Mouse (Mus musculus) embryonic facial prominence, embryonic 10.5 days (tissue): ENCODE measurements around the gene Ap2a2. TPM values are rescaled to one million over a fixed set of nuclear protein-coding genes. Genes with fewer than 3 reads are reported as not detected.
"Not testable (repeated sequence)": the region's sequence is repeated elsewhere in the genome, so short reads cannot be mapped to it uniquely, and the experiment has no call there.

Experiments used
- DNase-seq: peaks from one replicate; pipeline ENCODE4 v3.0.0-alpha.2; 2017; ENCODE audit warnings: low spot score
- H3K27ac ChIP-seq: fragments of 300-500 bp; sonication (generic); replicated peaks from 2 replicates; pipeline ENCODE4 v1.5.1; 2016; ENCODE audit warnings: mild to moderate bottlenecking
- H3K27me3 ChIP-seq: fragments of 300-500 bp; sonication (generic); replicated peaks from 2 replicates; pipeline ENCODE4 v1.6.1; 2016; ENCODE audit warnings: low read depth, mild to moderate bottlenecking; ENCODE audit not compliant: poor library complexity, severe bottlenecking
- H3K36me3 ChIP-seq: fragments of 300-500 bp; sonication (generic); replicated peaks from 2 replicates; pipeline ENCODE4 v1.6.1; 2016; ENCODE audit warnings: mild to moderate bottlenecking, moderate library complexity
- H3K4me1 ChIP-seq: fragments of 300-500 bp; sonication (generic); 2 replicates; pipeline ENCODE4 v1.6.1; 2016
- H3K4me3 ChIP-seq: fragments of 300-500 bp; sonication (generic); 2 replicates; pipeline ENCODE4 v1.5.1; 2016; ENCODE audit warnings: mild to moderate bottlenecking, moderate library complexity
- H3K9me3 ChIP-seq: fragments of 300-500 bp; sonication (generic); 2 replicates; pipeline ENCODE4 v1.6.1; 2016; ENCODE audit warnings: mild to moderate bottlenecking
- WGBS: fragments of 180-500 bp; shearing (Covaris S2); methylation state at CpG from one replicate; pipeline ENCODE4 v1.1.7; 2016; 5-methylcytosine and 5-hydroxymethylcytosine counted together
- polyA plus RNA-seq: library from polyadenylated mRNA; unstranded; fragments of >200 nt; fragmentation: Nextera tagmentation; extraction: Ambion mirVana; gene quantifications from 2 replicates; pipeline ENCODE4 v1.2.1, GENCODE M21; 2016

Gene Ap2a2
- polyA plus RNA-seq, 1 experiment from 2014 or later, result 99.2 TPM

DNA sequence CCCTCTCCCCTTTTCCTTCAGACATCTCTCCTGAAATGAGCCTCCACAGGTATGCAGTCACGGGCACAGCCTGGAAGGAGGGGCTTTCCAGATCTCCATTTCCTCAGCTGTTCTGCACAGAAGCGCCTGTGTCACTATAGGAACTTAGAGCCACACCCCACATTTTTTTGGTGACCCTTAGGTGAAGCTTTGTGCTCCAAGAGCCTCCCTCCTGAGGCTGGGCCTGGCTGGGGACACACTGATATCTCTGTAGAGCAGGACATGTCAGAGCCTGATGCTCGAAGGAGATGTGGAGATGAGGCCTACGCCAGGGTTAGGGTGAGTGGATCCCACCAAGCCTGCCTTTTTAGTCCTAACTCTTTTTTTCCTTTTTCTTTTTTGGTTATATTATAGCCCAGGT, 23.3 kb downstream of the Ap2a2 start:
- 81% methylated on average over 4 of the region's 4 CpGs for WGBS
- no peak overlapping the region for H3K27ac ChIP-seq
- no peak overlapping the region for H3K4me3 ChIP-seq

DNA sequence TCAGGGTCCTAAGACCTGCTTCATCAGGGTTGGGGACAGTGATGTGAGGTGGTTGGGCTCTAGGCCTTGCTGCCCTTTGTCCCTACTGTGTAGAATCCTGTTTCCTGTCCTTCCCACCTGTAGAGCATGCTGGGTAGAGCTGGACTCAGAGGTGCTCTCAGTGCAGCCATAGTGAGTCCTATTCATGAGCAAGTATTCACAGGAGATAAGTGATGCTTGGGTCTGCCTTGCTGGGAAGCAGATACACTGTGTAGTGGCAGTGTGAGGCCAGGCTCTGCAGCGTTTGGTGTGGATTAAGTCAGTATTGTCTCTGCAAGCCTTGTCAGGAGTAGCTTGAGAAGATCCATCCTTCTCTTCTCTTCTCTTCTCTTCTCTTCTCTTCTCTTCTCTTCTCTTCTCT, 23.9 kb downstream of the Ap2a2 start:
- Histone ChIP-seq H3K4me3 (no peak overlapping the region), H3K36me3 (peaks cover 42% of the 10 kb centered on the region), H3K27me3 (no peaks in the 10 kb centered on the region), H3K4me1 (no peaks in the 10 kb centered on the region), H3K9me3 (no peaks in the 10 kb centered on the region), H3K27ac (peak overlapping the region; percentile 35)
- 81% methylated on average over 1 of the region's 1 CpGs for WGBS
- no peak for DNase-seq

More for the DNA sequence above, 23.3 kb downstream of the Ap2a2 start:
- H3K27me3 ChIP-seq, result no peaks in the 10 kb centered on the region
- H3K9me3 ChIP-seq, result no peaks in the 10 kb centered on the region
- H3K36me3 ChIP-seq, result peaks cover 40% of the 10 kb centered on the region
- DNase-seq, result peak; percentile 13
- H3K4me1 ChIP-seq, result no peaks in the 10 kb centered on the region

DNA sequence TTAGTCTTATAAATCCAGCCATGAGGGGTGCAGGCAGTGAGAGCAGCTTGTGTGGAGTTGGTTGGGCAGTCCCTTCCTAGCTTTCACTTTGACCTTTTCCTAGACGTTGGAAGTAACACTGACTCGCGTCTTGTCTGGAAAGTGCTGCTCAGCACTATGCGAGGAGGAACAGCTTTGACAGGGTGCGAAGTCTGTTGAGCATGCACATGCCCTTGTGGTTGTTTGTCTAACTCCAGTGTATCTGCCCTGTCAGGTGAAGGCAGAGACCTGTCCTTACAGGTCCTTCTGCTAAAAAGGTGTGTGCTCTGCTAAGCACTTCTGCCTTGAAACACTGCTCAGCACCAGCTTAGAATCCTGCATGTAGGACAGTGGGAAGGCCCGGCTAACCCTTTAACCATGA, 26.9 kb downstream of the Ap2a2 start:
- H3K36me3 ChIP-seq, result peaks cover 62% of the 10 kb centered on the region
- no peaks in the 10 kb centered on the region for H3K9me3 ChIP-seq
- H3K4me3 ChIP-seq, result no peak overlapping the region
- no peak for DNase-seq
- H3K27me3 ChIP-seq, result no peaks in the 10 kb centered on the region
- H3K4me1 ChIP-seq, result no peaks in the 10 kb centered on the region
- no peak overlapping the region for H3K27ac ChIP-seq
- 94% methylated on average over 6 of the region's 6 CpGs for WGBS

DNA sequence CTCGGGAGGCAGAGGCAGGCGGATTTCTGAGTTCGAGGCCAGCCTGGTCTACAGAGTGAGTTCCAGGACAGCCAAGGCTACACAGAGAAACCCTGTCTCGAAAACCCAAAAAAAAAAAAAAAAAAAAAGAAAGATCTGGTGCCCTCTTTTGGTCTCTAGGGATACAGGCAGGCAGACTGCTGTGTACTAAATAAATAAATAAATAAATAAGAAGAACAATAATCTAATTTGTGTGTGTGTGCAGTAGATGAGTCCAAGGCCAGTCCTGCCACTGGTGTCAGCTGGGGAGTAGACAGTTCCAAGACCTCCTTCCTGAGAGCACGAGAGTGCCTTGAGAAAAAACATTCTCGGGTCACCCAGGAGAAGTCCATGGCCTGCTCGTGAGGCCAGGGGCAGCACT, 28.3 kb downstream of the Ap2a2 start:
- H3K36me3 ChIP-seq, result peaks cover 71% of the 10 kb centered on the region
- not testable (repeated sequence) for H3K27me3 ChIP-seq, H3K4me1 ChIP-seq, H3K27ac ChIP-seq, H3K9me3 ChIP-seq, DNase-seq, H3K4me3 ChIP-seq
- WGBS, result 86% methylated on average over 7 of the region's 7 CpGs

DNA sequence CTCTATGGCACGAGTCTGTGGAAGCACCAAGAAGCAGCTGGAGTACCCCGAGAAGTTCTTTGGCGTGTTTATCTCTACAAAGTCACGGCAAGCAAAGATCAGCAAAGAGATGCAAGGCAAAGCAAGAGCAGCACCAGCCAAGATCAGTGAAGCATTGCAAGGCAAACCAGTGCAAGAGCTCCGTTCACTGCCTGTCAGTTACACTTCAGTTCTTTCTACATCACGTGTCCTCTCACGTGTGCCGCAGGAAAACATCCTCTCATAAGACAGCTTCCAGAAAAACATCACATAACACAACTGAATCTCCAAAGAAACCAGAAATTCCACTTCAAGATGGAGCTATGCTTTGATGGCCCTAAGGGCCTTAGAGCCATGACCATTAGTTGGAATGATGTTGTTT, 29.0 kb downstream of the Ap2a2 start:
- Histone ChIP-seq H3K9me3 (no peaks in the 10 kb centered on the region), H3K27me3 (no peaks in the 10 kb centered on the region), H3K36me3 (peaks cover 66% of the 10 kb centered on the region), H3K4me1 (no peaks in the 10 kb centered on the region), H3K27ac (no peak overlapping the region), H3K4me3 (no peak overlapping the region)
- no peak for DNase-seq
- WGBS, result 95% methylated on average over 8 of the region's 8 CpGs

DNA sequence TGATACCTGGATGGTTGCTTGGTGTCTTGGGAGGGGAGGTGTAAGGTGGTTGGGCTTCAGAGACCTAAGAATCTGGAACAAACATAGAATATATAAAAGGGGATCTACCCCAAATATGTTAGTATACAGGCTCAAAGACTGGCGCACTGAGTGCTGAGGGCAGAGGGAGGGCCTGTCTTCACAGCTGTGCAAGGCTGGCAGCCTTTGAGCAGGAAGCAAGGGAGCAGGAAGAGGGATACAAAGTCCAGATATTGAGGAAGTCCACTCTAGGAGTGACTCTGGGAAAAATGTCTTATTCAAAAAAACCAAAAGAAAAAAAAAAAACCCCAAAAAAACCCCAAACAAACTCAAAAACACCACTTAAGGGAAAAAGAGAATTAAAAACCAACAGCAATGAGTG, 30.1 kb downstream of the Ap2a2 start:
- no peaks in the 10 kb centered on the region for H3K9me3 ChIP-seq
- no peak overlapping the region for H3K27ac ChIP-seq
- H3K4me3 ChIP-seq, result no peak overlapping the region
- no peaks in the 10 kb centered on the region for H3K4me1 ChIP-seq
- H3K36me3 ChIP-seq, result peaks cover 75% of the 10 kb centered on the region
- DNase-seq, result no peak
- no peaks in the 10 kb centered on the region for H3K27me3 ChIP-seq
- WGBS, result 91% methylated on average over 1 of the region's 1 CpGs

DNA sequence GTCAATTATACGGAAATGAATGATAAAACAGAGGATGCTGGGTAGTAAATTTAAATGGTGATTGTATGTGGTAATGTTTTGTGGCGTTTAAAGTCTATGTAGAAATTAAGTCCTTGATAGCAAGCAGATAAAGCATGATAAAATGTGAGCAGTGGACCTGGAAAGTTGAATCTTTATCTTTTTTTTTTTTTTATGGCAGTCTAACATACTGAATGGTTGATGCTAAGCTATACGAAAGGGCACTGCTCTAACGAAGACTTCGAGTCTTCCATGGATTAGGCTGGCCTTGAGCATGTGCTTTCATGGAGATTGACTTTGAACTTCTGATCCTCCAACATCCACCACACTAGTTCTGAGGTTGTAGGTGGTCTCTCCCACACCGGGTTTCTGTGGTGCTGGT, 31.1 kb downstream of the Ap2a2 start:
- WGBS, result 94% methylated on average over 6 of the region's 6 CpGs

DNA sequence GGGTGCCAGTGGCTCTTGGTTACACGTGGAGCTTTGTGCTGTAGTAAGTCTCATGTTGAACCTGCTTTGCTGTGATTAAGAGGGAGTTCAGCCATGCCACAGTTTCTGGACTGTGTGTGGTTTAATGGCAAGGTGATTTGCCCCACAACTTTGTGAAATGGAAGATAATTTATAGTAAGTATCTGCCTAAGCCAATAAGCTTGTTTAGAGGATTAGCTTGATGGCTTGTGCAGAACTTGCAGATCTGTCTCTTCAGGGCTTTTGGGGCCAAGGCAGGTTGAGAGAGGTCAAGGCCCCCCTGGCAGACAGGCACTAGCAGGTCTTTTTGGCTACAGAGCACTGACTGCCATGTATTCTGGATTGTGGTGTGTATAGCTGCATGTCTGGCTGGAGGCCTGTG, 35.0 kb downstream of the Ap2a2 start:
- H3K36me3 ChIP-seq, result peaks cover 86% of the 10 kb centered on the region
- no peak overlapping the region for H3K27ac ChIP-seq
- no peaks in the 10 kb centered on the region for H3K9me3 ChIP-seq
- no peak overlapping the region for H3K4me3 ChIP-seq
- no peaks in the 10 kb centered on the region for H3K27me3 ChIP-seq
- DNase-seq, result no peak
- 93% methylated on average over 1 of the region's 1 CpGs for WGBS
- H3K4me1 ChIP-seq, result no peaks in the 10 kb centered on the region

More for the DNA sequence above, 31.1 kb downstream of the Ap2a2 start:
- DNase-seq, result no peak
- Histone ChIP-seq H3K27me3 (no peaks in the 10 kb centered on the region), H3K4me3 (no peak overlapping the region), H3K36me3 (peaks cover 82% of the 10 kb centered on the region), H3K9me3 (no peaks in the 10 kb centered on the region), H3K27ac (no peak overlapping the region), H3K4me1 (no peaks in the 10 kb centered on the region)

DNA sequence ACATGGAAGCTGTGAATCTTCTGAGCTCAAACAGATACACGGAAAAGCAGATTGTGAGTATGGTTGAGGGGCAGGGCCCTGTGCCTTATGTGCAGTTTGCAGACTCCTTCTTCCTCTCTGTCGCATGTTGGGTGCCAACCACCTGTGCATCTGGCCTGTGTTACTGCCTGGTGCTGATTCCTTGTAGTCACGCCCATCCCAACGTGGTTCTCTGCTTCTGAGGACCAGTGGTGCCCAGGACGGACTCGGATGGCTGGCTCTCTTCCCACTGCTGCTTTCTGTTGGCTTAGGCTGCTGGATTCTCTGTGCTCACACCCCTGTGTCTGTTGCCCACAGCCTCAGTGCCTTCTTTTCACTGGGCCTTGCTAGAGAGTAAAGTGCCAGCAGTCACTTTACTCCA, 35.6 kb downstream of the Ap2a2 start:
- 93% methylated on average over 6 of the region's 6 CpGs for WGBS
- DNase-seq, result no peak
- H3K4me1 ChIP-seq, result no peaks in the 10 kb centered on the region
- H3K9me3 ChIP-seq, result no peaks in the 10 kb centered on the region
- no peaks in the 10 kb centered on the region for H3K27me3 ChIP-seq
- peaks cover 87% of the 10 kb centered on the region for H3K36me3 ChIP-seq
- no peak overlapping the region for H3K27ac ChIP-seq
- no peak overlapping the region for H3K4me3 ChIP-seq

DNA sequence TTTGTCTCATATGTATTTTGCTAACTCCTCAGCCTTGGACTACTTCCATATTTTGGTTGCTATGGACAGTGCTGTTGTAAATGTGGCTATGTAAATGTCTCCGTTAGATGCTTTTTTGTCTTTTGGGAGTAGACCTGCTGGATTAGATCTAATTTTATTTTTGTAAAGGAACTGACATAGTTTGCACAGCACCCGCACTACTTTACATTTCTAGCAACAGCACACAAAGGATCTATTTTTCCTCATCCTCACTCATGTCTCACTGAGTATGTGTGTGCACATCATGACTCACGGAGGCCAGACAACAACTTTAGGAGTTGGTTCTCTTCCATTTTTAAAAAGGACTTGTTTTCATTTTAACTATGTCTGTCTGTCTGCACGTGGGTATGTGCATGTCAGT, 45.7 kb downstream of the Ap2a2 start:
- Histone ChIP-seq H3K4me3 (no peak overlapping the region), H3K36me3 (peaks cover 90% of the 10 kb centered on the region), H3K27me3 (no peaks in the 10 kb centered on the region), H3K27ac (no peak overlapping the region), H3K4me1 (peaks cover 3% of the 10 kb centered on the region), H3K9me3 (no peaks in the 10 kb centered on the region)
- 91% methylated on average over 4 of the region's 4 CpGs for WGBS
- no peak for DNase-seq

DNA sequence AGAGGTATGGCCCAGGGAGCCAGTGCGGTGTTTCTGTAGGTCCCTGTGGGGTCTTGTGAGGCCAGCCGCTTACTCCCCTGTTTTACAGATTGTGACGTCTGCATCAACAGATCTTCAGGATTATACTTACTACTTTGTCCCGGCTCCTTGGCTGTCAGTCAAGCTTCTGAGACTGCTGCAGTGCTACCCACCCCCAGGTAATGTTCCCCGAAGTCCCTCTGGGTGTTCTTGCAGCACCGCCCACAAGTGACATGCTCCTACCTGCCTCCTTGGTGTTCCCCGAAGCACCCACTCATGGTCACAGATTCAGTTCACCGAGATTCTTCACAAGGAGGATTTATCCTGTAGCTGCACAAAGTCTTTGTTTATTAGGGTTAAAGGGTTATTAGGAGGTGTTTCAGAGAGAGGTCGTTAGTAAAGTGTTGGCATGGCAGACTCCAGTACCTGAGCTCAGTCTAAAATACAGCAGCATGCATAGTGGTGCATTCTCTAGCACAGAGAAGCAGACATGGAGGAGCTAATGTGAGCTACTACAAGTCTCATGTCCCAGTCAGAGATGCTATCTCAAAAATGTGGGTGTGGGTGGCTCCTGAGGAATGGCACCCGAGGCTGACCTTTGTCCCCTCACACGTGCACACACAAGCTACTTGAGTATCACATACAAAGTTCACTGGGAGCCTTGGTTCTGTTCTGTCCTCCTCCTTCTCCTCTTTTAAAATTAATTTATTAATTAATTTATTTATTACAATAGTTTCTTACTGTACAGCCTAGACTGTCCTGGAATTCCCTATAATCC, 47.9 kb downstream of the Ap2a2 start:
- 82% methylated on average over 11 of the region's 11 CpGs for WGBS
- Histone ChIP-seq H3K4me3 (no peak overlapping the region), H3K9me3 (no peaks in the 10 kb centered on the region), H3K27me3 (no peaks in the 10 kb centered on the region), H3K27ac (no peak overlapping the region), H3K36me3 (peaks cover 92% of the 10 kb centered on the region), H3K4me1 (peaks cover 3% of the 10 kb centered on the region)
- no peak for DNase-seq

DNA sequence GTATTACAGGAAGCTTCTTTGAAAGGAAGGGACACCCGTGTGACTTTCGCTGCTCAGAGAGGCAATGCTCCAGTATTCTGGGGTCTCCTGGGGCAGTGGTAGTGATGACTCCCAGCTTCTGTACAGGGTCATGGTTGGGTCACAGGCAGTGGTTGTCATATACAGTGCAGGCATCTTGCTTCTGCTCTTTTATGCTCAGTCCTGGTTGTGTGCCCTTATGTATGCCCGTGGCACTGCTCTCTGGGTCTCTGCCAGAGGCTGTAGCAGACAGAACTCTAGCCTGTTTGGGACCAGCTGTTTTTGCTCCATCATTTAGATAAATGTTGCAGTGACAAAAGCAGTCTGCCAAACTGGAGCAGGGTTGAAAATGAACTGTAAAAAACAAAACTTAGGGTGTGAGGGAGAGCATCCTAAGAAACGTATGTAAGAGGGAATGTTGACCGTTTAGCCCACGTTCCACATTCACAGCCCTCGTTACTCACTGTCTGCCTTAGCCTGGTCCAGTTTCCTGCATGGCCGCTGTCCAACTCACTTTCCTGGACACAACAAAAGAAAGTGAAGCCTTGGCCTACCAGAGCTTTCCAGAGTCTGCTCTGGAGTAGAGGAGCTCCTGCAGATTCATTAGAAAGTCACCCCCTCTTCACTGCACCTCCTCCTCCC, 49.9 kb downstream of the Ap2a2 start:
- peaks cover 95% of the 10 kb centered on the region for H3K36me3 ChIP-seq
- no peak for DNase-seq
- H3K9me3 ChIP-seq, result no peaks in the 10 kb centered on the region
- H3K4me1 ChIP-seq, result peaks cover 3% of the 10 kb centered on the region
- H3K4me3 ChIP-seq, result no peak overlapping the region
- 91% methylated on average over 8 of the region's 8 CpGs for WGBS
- no peak overlapping the region for H3K27ac ChIP-seq
- H3K27me3 ChIP-seq, result no peaks in the 10 kb centered on the region

DNA sequence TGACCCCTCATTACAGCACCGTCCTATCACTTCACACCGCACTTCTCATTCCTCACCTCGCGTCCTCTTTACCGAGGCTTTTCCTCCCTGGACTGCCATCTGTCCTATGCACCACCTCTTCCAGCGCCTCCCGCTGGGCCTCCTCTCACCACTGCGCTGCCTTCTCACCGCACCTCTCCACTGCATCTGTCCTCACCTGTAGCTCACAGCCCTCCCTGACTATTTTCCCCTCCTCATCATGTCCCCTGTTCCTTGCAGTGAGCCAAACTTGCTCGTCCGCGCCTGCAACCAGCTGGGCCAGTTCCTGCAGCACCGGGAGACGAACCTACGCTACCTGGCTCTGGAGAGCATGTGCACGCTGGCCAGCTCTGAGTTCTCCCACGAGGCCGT, 50.4 kb downstream of the Ap2a2 start:
- Histone ChIP-seq H3K27me3 (no peaks in the 10 kb centered on the region), H3K27ac (no peak overlapping the region), H3K9me3 (no peaks in the 10 kb centered on the region), H3K36me3 (peaks cover 95% of the 10 kb centered on the region), H3K4me3 (no peak overlapping the region), H3K4me1 (peaks cover 3% of the 10 kb centered on the region)
- WGBS, result 91% methylated on average over 18 of the region's 18 CpGs
- DNase-seq, result no peak
